Mouse (Mus musculus) kidney, postnatal 4 days (tissue): ENCODE data around the gene Ngb.

Experiments
- DNase-seq, 2 experiments: peaks; one replicate each; pipeline ENCODE4 v3.0.0; 2021; ENCODE audit warnings: mixed read lengths in 2 of 2

Ngb gene

DNA sequence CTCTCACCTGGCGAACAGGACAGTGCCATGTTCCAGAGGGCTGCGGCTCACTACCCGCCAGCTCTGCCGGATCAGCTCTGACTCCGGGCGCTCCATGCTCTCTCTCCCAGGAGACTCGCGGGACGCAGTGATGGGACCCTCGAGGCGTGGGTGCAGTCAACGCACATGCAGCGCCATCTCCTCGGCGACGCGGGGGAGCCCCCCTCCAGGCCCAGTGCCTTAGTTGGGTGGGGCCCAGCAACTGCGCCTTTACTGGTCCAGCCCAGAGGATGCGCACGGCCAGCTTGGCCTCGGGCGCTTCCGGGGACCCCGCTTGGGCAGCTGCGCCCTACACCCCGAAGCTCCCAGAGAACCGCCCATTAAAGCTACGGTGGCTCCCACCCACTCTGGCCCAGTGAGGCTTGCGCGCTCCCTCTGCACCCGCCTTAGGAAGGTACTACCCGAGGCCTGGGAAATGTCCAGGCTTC is at the start of gene Ngb:
Ngb (minus strand) TSS at position 375 of the 467 bp plus-strand sequence.
- DNase-seq, result peak in 1 of 2 experiments; percentile 18

DNA sequence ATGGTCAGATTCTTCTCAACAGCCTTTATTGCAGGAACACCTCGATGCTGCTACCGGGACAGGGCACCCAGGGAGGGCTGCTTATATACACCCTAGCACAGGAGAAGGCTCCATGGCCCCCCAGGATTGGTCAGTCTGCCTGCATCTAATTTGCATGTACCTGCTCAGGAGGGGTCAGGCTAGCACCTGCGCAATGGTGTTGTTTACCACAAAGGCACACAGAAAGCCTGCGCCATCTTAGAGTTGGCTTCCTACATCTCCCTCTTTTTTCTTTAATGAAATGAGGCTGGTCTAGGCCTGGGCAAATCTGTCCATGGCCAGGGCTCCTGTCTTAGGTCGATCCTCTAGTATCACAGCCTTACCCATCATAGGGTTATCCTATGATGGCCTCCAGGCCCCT is 47.1 kb upstream of the Ngb start:
- DNase-seq, result no peak

DNA sequence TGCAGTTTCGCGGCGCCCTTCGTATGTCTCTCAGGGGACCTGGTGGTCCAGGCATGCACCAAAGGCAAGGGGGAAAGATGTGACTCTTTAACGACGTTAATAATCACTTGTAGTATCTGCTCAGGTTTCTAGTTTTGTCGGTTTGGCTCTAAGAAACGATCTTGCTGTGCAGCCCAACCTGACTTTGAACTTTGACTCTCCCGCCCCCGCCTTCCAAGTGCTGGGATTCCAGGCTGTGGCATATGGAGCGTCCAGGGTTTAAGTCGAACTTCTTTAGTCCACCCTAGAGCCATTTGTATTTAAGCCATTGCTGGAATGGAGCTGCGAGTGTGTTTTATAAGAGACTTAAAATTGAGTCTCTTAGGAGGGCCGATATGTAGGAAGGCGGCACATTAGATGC is 45.8 kb upstream of the Ngb start:
- peak; percentile 55 to 72 for DNase-seq

DNA sequence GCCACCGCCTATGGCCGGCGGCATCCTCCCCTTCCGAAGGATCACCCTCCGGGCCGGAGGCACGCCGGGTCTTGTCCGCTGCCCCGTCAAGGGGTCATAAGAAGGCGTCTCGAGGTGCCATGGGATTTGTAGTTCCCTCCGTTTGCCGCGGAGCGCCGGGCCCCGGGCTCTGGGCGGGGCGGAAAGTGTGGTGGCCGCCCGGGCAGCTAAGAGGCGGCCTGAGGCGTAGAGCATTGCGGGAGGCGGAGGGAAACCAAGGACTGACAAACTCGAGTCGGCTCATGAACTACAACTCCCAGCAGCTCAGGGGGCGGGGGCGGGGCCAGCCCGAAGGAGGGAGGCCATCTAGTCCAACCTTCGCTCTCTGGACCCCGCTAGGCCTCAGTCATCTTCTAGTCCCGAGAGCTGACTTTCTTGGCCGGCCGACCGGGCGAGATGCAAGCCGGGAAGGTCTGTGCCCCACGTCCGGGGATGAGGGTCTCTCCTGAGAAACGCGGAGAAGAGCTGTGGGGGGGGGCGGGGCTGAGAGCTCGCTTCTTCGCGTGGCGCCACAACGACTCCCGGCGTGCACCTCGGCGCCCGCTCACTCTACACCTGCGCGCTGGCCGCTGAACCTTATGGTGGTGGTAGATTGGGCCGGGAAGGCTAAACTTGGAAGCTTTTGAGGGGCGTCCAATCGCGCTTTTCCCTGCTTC is 45.2 kb upstream of the Ngb start, which contains the start of gene Pomt2:
Pomt2 (minus strand) TSS at position 574 of the 695 bp plus-strand sequence.
- peak; percentile 90 to 95 for DNase-seq

GRCm38 (mm10) chr12:87146966-87147365 is 44.6 kb upstream of the Ngb start, which contains the start of gene Gstz1:
TSS of gene Gstz1 (plus strand) at chr12:87147165.
- peak; percentile 92 to 95 for DNase-seq

DNA sequence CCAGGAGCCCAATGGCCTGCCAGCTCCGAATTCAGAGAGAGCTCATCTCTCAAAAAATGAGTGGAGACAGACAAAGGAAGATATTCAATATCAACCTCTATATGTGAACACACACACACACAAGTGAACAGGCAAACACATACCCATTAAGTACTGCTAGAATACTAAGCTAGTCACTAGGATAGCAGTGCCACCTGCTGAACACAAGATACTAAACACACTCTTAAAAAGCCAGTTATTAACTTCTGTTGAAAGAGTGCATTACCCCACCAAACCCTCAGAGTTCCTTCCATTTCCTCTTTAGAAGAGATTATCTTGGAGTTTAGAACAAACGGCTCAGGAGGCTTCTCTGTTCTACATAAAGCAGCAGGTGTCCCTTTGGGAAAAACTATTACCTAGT is 39.8 kb upstream of the Ngb start:
- DNase-seq, result no peak

DNA sequence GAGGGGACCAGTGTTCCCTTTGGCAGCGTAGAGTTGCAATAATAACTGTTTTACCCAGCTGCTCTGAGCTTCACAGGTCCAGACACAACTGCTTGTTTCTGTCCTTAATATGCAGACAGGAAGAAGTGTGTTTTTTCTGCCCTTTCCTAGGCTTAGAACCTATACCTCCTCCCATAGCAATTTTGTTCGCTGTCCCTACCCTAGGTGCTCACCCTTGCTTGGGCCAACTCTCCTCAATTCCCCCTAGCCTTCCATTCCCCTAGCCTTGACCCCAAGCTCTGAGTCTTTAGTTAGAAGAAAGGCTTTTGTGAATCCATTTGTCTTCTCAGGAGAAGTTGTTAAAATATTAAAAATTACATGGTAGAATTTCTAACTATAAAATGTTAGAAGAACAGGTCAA is 36.4 kb upstream of the Ngb start:
- no peak for DNase-seq

GRCm38 (mm10) chr12:87138342-87138701 is 36.0 kb upstream of the Ngb start:
- DNase-seq, result no peak

- DNase-seq, result no peak
Measured at GRCm38 (mm10) chr12:87137439-87138341, 35.4 kb upstream of the Ngb start.

DNA sequence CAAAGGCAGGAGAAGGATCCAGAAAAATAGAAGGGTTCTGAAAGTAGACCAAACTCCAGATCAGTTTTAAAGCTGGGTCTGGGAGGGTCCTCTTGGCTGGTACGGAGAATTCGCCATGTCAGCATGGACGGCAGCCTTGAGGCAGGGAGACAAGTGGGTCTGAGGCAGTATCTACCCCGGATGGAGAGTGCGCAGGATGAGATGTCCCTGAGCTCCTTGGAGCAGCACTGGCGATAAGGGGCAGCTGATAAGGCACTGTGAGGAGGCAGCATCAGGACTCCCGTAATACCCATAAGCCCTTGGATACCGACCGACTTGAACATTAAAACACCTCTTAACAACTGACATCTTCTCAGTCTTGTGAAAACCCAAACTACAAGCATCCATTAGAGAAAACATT is 30.4 kb upstream of the Ngb start:
- DNase-seq, result no peak

DNA sequence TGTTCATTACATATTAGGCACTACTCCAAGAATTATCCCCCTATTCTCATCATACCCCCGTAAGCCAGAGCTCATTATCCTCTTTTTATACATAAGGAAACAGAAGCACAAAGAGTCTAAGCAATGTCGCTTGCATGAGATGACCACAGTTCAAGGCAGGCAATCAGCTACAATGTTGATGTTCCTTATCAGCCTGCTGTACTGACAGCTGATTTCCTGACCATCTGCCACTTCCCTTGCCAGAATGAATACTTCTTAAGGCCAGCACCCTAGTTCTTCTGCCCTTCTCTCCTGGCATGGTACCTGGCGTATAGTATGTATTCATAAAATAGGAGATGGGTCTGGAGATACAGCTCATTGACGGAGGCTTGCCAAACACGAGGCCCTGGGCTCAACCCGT is 29.9 kb upstream of the Ngb start:
- DNase-seq, result no peak

DNA sequence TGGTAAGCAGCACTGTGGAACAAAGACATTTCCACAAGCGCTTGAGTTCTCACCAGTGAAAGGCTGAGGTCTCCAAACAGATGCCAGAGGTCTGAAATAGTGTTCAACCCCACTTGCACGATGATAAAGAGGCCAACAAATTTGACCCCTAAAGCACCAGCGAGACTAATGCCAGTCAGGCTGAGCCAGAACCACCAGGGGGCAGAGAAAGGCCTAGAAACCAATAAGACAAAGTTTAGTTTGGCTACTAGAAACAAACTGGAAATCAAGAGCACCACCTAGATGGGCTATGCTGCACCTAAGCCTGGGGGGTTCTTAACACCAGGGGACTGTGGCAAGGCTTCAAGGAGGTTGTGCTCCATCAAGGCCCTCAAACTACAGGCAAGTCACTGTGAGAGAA is 29.3 kb upstream of the Ngb start:
- DNase-seq, result peak; percentile 57 to 59

- DNase-seq, result peak in 1 of 2 experiments; percentile 24
Measured at GRCm38 (mm10) chr12:87131181-87131580, 28.8 kb upstream of the Ngb start.

- no peak for DNase-seq
Measured at GRCm38 (mm10) chr12:87130224-87130623, 27.9 kb upstream of the Ngb start.

DNA sequence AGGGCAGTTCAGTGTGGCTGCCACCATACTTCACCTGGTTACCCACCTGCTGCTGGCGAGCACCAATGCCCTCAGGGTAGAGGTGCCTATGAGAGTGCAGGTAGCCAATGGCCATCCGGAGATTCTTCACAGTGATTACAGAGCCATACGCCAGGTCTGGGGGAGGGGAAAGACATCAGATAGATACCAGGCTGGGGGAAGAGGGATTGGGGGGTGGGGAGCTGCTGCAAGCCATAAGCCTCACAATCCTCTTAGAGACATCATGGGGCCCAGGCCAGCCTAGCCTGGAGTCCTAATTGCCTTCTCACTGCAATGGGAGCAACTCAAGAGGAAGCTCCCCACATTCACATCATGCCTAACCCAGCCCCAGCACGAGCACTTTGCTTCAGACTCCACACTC is 24.9 kb upstream of the Ngb start:
- DNase-seq, result no peak

GRCm38 (mm10) chr12:87121918-87122589 is 19.7 kb upstream of the Ngb start:
- no peak for DNase-seq

DNA sequence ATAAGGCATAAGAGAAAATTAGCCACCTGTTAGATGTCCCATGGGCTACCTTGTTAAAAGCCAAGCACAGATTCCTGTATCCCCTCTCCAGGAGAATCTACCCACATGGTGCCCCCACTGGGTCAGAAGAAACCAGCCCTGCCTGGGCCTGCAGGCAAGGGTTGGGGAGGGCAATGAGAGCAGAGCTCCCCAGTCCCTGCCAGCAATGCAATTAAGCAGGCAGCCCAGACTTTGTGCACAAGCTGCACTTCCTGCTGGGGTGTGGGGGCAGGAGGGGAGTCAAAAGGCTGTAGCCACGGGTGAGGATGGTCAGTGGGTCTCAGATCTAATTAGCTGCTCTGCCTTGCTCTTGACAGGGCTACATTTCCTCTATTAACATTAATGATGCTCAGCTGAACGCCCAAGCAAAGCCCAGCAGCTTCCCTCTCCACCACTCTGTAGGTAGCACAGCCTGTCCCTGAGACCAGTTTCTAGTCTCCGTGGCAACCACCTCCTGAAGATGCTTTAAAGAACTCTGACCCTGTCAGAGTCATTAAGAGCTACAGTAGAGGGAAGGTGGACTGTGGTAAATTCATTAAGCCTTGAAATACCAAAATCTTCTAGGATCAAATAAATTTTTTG is 5.1 kb upstream of the Ngb start:
- DNase-seq, result no peak

DNA sequence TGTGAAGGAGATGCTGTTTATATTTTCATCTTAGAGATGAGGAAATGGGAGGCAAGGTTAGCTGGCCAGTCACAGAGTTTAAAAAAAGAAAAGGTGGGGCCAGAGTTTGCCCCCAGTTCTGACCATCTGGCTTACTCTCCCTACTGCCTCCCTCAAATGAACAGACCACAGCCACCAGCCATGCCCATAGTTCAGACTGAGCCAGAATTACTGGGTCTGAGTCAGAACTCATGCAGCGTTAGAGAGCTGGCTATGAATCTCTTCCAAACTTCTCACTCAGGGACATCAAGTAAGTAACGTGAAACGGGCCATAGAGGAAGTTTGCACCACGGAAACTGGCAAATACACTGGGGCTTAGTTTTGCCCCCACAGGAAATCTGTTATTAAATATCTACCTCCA is 2.5 kb upstream of the Ngb start:
- no peak for DNase-seq

- peak in 1 of 2 experiments; percentile 16 for DNase-seq
Measured at GRCm38 (mm10) chr12:87103471-87103870, 1.1 kb upstream of the Ngb start.

DNA sequence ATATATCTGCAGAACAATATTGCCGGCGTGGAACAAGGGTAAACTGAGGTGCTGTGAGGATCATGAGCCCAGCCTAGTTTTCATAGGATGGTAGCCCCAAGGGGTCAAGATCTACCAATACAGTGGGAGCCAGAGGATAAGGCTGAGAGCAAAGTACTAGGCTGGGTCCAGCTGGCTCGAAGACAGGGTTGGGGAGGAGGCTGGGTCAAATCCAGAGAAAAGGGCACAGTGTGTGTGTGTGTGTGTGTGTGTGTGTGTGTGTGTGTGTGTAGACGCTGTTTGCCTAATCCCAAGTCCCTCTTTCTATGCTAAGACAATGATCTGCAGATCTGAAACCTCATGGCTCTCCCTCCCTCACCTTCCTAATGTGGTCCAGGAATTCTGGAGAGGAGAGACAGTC is 2.0 kb downstream of the Ngb start:
- no peak for DNase-seq

GRCm38 (mm10) chr12:87093671-87094070 is 8.7 kb downstream of the Ngb start:
- no peak for DNase-seq

DNA sequence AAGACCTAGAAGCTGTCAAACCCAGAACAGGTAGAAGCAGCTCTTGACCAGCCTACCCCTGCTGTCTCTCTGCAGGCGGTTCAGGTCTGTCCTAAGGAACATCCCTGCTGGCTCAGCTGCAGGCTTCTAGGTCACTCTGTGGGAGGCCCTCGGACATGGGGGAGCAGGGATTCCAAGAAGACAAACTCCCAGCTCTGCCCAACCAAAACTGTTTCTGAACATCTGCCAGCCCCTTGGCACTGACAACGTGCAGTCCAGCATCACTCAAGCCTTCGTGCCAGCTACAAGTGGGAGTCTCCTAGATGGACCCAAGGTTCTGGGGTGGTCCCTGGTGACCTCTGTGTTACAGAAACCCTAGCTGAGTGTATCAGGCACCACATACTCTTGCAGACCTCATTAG is 9.1 kb downstream of the Ngb start:
- DNase-seq, result peak; percentile 12 to 23

- no peak for DNase-seq
Measured at GRCm38 (mm10) chr12:87091916-87092315, 10.4 kb downstream of the Ngb start.
